Mouse (Mus musculus): ENCODE data around the gene Gm9736.
"Not testable (repeated sequence)": the region's sequence is repeated elsewhere in the genome, so short reads cannot be mapped to it uniquely, and the experiment has no call there.

The Gm9736 gene

DNA sequence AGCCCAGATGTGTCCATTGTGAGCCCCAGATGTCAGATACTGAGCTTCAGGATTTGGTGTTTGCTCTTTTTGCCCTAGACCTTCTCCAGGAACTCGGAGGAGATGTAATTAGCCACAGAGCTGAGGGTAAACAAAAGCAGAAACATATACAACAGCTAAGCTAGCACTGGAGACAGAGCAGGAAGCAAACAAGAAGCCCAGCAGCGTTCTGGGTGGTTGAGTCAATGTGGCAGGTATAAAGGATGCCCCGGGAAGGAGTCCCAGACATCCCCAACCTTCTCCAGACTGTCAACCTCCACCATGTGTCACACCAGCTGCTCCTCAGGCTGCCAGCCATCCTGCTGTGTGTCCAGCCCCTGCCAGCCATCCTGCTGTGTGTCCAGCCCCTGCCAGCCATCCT lies 25.0 kb downstream of the Gm9736 start, which contains the start of gene Gm10100:
Gene Gm10100 (plus strand): TSS at position 301 of the 400 bp plus-strand sequence.
- no peak for DNase-seq (ENCODE audit: inconsistent ontology term)

DNA sequence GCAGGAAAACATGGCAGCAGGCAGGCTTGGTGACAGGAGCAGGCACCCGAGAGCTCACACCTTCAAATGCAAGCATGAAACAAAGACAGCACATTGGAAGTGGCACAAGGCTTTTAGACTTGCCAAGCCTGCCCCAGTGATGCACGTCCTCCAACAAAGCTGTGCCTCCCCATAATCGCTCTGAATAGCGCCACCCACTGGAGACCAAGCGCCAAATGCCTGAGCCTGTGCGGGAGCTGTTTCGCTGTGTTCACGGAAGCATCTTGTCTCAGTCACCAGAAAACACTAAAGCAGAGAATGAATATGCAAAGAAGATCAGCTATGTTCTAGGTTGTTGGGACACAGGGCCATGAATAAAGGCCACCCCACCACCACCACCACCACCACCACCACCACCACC lies 26.3 kb downstream of the Gm9736 start:
- no peak for DNase-seq (ENCODE audit: inconsistent ontology term)

DNA sequence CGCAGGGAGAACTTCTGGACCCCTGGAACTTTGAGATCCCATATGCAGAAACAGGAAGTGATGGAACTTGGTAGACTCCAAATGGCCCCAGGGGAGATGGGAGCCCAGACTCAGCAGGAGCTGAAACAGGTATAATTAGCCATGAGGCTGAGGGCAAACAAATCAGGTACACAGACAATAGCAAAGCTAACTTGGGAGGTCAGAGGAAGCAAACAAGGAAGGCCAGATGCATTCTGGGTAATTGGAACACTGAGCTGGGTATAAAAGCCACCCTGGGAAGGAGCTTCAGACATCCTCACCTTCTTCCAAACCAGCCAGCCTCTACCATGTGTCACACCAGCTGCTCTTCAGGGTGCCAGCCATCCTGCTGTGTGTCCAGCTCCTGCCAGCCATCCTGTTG lies 30.9 kb downstream of the Gm9736 start, which contains the start of gene Krtap12-1:
Gene Krtap12-1 (plus strand): TSS at position 301 of the 400 bp plus-strand sequence.
- not testable (repeated sequence) for DNase-seq (ENCODE audit: inconsistent ontology term)

DNA sequence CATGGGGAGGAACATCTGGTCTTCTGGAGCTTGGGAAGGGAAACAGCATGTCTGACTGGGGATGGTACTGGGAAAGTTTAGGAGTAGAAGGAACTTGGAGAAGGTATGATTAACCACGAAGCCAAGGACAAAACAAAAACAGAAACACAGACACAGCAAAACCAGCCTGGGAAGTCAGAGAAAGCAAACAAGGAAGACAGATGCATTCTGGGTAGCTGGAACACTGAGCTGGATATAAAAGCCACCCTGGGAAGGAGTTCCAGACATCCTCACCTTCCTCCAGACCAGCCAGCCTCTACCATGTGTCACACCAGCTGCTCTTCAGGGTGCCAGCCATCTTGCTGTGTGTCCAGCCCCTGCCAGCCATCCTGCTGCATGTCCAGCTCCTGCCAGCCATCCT lies 35.6 kb downstream of the Gm9736 start, which contains the start of gene Gm10142:
Gene Gm10142 (plus strand): TSS at position 301 of the 400 bp plus-strand sequence.
- DNase-seq (ENCODE audit: inconsistent ontology term), result no peak

DNA sequence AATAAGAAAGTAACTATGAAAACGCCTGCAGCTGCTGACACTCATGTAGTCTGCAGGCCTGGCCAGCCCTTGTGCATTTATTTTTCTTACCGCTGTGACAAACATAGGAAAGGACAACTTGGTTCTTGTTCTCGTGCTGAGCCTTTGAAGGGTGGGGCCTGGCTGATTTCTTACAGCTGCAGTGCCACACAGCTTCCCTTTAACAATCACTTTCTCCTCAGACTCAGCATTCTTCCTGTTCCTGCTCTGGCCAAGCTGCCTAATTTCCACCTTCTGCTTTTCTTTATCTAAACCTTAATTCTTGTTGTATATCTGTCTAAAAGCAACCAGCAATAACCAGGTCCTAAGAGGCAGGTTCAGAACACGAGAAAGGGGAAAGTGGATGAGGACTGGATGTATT lies 37.4 kb downstream of the Gm9736 start:
- no peak for DNase-seq (ENCODE audit: inconsistent ontology term)

DNA sequence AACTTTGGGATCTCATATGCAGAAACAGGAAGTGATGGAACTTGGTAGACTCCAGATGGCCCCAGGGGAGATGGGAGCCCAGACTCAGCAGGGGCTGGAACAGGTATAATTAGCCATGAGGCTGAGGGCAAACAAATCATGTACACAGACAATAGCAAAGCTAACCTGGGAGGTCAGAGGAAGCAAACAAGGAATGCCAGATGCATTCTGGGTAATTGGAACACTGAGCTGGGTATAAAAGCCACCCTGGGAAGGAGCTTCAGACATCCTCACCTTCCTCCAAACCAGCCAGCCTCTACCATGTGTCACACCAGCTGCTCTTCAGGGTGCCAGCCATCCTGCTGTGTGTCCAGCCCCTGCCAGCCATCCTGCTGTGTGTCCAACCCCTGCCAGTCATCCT lies 40.0 kb downstream of the Gm9736 start, which contains the start of gene Gm10024:
Gene Gm10024 (plus strand): TSS at position 301 of the 400 bp plus-strand sequence.
- not testable (repeated sequence) for DNase-seq (ENCODE audit: inconsistent ontology term)

DNA sequence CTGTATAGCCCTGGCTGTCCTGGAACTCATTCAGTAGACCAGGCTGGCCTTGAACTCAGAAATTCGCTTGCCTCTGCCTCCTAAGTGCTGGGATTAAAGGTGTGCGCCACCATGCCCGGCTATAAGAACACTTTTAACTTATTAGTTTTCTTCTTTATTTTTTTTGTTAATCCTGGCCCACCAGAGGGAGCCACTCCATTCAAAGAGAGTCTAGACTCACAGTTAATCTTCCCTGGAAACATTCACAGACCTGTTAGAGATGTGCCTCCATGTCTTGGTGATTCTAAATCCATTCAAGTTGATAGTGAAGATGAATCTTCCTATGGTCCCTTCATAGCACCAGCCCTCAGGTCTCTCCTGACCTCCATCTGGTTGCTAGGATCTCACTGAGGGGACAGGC lies 41.3 kb downstream of the Gm9736 start:
- DNase-seq (ENCODE audit: inconsistent ontology term), result no peak

DNA sequence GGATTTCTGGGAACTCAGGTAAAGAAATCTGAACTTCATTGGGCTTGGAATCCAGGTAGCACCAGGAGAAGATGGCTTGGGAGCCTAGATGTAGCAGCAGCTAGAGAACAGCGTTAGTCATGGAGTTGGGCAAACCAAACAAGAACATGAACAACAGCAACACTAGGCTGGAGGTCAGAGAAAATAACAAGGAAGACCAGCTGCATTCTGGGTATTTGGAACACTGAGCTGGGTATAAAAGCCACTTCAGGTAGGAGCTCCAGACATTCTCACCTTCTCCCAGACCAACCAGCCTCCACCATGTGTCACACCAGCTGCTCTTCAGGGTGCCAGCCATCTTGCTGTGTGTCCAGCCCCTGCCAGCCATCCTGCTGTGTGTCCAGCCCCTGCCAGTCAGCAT lies 44.8 kb downstream of the Gm9736 start, which contains the start of gene Gm10272:
Gene Gm10272 (plus strand): TSS at position 301 of the 400 bp plus-strand sequence.
- no peak for DNase-seq (ENCODE audit: inconsistent ontology term)

Data from Muller cell, postnatal 12 days (primary cell).